Mouse (Mus musculus) erythroblast, embryonic 14.5 days (primary cell): Measurements from ENCODE around the gene Crygn.

Experiments used
- GATA1 ChIP-seq: IDR thresholded peaks from 2 replicates; pipeline ENCODE4 v1.6.1; 2012; ENCODE audit warnings: low read length, inconsistent platforms, mixed read lengths
- TAL1 ChIP-seq: IDR thresholded peaks from 3 replicates; pipeline ENCODE4 v1.6.1; 2012; ENCODE audit warnings: low read length, inconsistent platforms, mixed read lengths

GRCm38 (mm10) chr5:24733134-24733533 lies 24.7 kb downstream of the Crygn start:
- TF ChIP-seq GATA1 = no peak
- no peak for TF ChIP-seq TAL1
